Mouse (Mus musculus): ENCODE data around the gene Actn4.

- no peak for TF ChIP-seq CTCF (IDR thresholded peaks at IDR 0.05; ENCODE audit: low read depth)
- TF ChIP-seq EP300 (IDR thresholded peaks at IDR 0.05; ENCODE audit: low read depth) = no peak
These were observed 25.4 kb downstream of the Actn4 start for GRCm38 (mm10) chr7:28936787-28937186.

Data from heart, postnatal 0 days (tissue).